Mouse (Mus musculus): ENCODE measurements at regions not wholly inside any gene's neighbourhood (a gene's known extent, or its start where the extent isn't known, plus 50 kb on each side); places are given as distances from the start of the nearest gene placed in this dataset.

DNA sequence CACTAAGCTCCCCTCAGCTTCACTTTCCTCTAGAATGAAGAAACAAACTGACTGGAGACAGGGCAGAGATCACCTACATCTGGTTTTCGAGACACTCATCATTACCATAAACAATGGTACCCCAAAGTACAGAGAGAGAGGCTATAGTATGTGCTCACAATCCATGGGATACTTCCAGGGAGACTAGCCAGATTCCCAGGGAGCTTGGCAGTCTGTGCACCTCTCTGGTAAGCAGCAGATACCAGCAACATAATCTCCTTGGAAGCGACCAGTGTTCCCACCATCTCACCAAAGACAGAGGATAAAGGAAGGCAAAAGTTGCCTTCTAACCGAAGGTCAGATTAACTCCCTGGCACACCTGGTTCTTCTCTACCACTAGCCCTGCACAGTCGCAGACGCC, 256.4 kb downstream of the Prdm2 start:
- no peak for DNase-seq

GRCm38 (mm10) chr4:142953724-142954123, 259.1 kb downstream of the Prdm2 start:
- DNase-seq = no peak

GRCm38 (mm10) chr4:142952879-142953278, 259.9 kb downstream of the Prdm2 start:
- DNase-seq = no peak

DNA sequence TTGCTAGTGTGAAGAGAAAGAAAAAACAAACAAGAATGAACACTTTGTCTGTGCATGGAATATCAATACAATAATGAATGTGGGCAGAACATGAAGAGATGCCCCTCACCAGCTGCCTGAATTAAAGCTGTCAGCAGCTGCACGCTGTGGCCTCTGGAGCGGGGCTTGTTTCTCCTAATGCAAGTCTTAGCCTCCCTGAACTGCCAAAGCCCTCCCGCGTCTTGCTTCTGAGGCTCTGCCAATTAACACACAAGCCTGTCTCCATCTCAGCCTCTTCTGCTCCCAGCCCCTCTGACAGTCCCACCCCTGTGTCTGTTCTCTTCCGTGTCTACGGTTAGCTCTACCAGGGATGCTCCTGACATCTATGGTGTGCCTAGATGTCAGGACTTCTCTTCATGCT, 265.1 kb downstream of the Prdm2 start:
- no peak for DNase-seq

DNA sequence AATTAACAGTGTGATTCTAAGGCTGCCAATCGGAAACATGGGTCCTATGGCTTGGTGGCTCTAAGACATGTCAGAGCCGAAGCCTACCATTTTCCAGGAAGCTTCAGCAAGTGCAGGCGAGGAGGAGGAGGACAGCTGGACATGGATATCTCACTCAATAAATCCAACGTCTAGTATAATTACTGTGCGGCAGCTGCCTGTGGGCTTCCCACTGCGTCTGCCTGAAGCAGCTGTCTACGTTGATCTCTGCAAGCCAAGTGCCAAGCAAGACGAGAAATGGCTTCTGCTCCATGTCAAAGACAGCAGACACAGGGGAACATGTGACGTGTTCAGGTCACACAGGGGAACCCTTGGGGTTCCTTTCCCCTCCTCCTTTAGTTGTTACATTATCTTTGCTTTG, 279.2 kb downstream of the Prdm2 start:
- DNase-seq = no peak

GRCm38 (mm10) chr4:142929245-142929644, 283.6 kb downstream of the Prdm2 start:
- DNase-seq = no peak

DNA sequence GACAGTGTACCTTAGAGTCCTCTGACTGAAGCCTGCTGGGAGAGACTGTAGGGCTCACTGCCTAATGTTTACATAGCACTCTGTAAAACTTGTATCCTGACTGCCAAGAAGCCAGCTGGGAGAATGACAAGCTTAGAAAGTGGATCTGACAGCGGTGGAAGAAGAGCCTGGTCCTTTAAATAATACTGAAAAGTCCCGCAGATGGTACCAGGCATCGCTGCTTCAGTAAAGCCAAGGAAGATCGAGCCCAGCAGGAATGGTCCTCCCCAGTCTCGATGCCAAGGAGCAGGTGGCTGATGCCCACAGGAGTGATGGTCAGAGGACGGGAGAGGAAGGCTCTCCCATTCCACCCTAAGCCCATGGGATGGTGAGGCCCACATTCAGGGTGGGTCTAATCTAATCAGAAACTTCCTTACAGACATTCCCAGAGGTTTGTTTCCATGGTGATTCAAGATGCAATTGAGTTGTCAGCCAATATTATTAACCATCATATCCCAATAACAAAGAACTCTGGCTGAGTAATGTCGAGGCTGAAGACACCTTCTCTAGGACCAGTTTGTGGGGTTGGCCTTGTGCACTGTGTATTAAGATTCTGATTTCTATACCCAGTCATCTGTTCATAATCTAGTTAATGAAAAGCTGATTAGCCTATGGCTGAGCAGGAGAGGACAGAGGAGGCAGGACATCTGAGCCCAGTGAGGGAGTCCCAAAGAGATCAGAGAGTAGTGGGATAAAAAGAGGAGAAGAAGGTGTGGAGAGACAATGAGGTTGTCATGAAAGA, 285.3 kb downstream of the Prdm2 start:
- no peak for DNase-seq

GRCm38 (mm10) chr4:142925111-142925510, 287.7 kb downstream of the Prdm2 start:
- DNase-seq = no peak

DNA sequence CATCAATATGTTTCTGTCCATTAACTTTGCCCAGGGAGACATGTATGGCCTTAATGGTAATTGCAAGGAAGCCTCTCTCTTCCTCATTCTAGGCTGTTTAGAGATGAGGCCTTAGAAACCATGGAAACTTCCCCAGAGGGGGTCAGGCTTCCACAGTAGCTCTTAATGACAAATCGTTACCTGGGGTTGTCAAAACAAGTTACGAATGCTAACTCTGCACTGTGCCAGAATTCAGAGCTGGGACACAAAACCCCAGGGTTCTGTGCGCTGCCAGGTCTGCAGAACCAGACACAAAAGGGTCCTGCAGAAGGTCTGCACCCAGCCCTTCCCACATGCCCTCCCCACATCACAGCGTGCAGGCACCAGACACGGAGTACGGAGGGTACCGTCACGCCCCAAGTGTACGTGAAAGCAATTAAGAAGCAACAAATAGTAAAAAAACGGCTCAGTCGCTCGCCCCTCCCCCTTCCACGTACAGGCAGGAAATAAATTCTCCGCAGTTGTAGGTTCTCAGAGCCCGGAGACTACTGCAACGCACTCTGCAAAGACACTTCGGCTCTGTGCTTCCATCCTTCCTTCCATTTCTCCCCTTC, 303.3 kb downstream of the Prdm2 start:
- no peak for DNase-seq

DNA sequence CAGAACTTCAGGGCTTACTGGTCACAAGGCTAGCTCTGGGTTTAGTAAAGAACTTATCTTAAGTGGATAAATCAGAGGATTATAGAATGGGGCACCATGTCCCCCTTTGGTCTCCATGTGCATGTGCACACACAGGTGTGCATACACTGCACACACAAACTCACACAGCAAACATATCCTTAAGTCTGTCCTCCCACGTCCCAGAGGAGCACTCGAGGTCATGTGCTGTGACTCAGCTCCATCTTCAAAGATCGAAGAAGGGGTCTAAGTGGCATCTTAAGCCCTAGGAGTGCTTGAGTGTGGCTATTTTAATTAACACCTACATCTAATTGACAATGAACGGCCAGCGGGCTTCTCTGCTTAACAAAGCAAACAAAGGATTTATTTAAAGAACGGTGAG, 304.0 kb downstream of the Prdm2 start:
- DNase-seq = no peak

- no peak for DNase-seq
Measured at GRCm38 (mm10) chr4:142903356-142904032, 309.3 kb downstream of the Prdm2 start.

- DNase-seq = no peak
Measured at GRCm38 (mm10) chr4:142900792-142901191, 312.0 kb downstream of the Prdm2 start.

GRCm38 (mm10) chr4:142898994-142899393, 313.8 kb downstream of the Prdm2 start:
- no peak for DNase-seq

- peak; percentile 21 for DNase-seq
Measured at GRCm38 (mm10) chr4:142890711-142891110, 322.1 kb downstream of the Prdm2 start.

- no peak for DNase-seq
Measured at GRCm38 (mm10) chr4:142888891-142889290, 323.9 kb downstream of the Prdm2 start.

GRCm38 (mm10) chr4:142887876-142888275, 324.9 kb downstream of the Prdm2 start:
- DNase-seq = peak; percentile 16

DNA sequence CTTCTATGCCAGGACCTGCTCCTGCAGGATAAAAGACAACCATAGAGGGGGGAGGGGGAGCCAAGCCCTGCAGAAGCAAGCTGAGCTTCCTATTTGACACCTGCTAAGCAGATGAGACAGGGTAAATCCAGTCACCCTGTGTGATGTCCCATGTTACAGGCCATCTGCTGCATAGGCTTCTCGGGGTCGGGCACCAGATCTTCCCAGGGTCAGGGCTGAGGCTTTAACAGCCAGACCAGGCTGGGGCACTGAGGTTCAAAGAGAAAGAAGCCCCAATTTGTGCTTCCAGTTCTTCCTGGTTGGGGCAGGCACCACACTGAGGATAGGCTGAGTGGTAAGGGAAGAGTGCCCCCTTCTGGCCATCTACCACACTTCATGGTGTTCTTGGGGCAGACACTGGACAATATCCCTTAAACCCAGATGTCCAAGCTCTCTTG, 332.5 kb downstream of the Prdm2 start:
- DNase-seq = peak; percentile 55

- no peak for DNase-seq
Measured at GRCm38 (mm10) chr4:142876151-142876550, 336.6 kb downstream of the Prdm2 start.

- DNase-seq = no peak
Measured at GRCm38 (mm10) chr4:142875105-142875504, 337.7 kb downstream of the Prdm2 start.

DNA sequence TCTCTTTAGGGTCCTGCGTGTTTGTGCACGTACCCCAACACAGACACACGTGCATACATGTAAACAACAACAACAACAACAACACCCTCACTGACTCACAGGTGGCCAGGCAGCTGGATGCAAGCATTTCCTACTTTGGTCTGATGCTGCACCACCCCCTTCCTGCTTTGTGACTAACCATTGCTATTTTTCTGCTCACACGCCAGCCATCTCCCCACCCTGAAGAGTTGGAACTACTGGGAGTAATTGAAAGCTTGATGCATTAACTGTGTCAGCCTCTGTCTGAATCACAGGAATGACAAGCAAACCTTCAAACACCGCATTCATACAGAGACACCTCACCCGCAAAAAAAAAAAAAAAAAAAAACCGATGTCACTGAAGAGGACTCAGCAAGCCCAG, 346.5 kb downstream of the Prdm2 start:
- DNase-seq = no peak

- DNase-seq = no peak
Measured at GRCm38 (mm10) chr4:142865593-142865992, 347.2 kb downstream of the Prdm2 start.

GRCm38 (mm10) chr4:142863939-142864338, 348.9 kb downstream of the Prdm2 start:
- no peak for DNase-seq

GRCm38 (mm10) chr4:142860441-142860840, 352.4 kb downstream of the Prdm2 start:
- DNase-seq = no peak

GRCm38 (mm10) chr4:142856626-142857025, 356.2 kb downstream of the Prdm2 start:
- peak; percentile 6 for DNase-seq
